Mouse (Mus musculus): ENCODE measurements at regions not wholly inside any gene's neighbourhood (a gene's known extent, or its start where the extent isn't known, plus 50 kb on each side); places are given as distances from the start of the nearest gene placed in this dataset.

DNA sequence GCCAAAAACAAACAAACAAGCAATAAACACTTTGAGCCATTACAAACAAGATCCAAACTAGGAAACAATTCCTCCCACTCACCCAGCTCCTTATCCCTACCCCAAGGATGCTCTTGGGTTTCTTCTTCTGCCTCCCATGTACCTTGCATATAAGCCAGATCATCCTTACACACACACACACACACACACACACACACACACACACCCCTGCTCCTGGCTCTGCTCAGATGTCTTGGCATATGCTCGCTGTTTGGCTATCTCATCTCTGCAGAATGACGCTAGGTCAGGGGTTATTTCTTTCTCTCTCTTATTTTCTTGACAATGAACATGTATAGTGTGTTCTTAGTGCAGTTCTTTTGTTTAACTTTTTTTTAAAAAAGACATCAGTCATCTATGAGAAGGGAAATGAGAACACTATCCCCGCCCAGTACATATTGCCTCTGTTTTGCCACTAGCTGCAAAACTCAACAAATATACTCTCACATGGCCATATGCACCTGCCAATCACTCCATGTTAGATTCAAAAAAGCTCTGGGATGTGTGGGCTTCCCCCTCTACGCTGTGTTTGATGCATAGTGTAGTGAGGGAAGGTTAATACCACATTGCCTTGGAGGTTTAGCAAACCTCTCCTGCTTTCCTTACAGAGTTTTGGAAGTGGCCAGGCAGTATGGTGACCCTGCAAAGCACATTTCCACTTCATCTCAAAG lies 138.4 kb downstream of the Rybp start:
- ATAC-seq (ENCODE audit: insufficient read depth, low read depth), result no peak
- no peak for TF ChIP-seq EP300 (IDR thresholded peaks at IDR 0.05; ENCODE audit: low read depth)
- no peak for TF ChIP-seq CTCF (IDR thresholded peaks at IDR 0.05; ENCODE audit: low read depth)
- 68% methylated on average over 4 of the region's 4 CpGs for WGBS
- Histone ChIP-seq H3K36me3 (replicated peaks; ENCODE audit: control insufficient read depth, insufficient read depth, low read length) (no peaks in the 10 kb centered on the region), H3K9me3 (replicated peaks; ENCODE audit: control insufficient read depth, low read length) (no peaks in the 10 kb centered on the region), H3K4me1 (ENCODE audit: control insufficient read depth, insufficient read depth) (peaks cover 19% of the 10 kb centered on the region), H3K4me3 (ENCODE audit: low read depth, low read length) (no peak overlapping the region), H3K9ac (replicated peaks; ENCODE audit: low read depth, low read length) (no peak overlapping the region), H3K27ac (ENCODE audit: low read depth) (no peak overlapping the region), H3K4me2 (ENCODE audit: low read depth, low read length) (no peak overlapping the region), H3K27me3 (ENCODE audit: control insufficient read depth, insufficient read depth, low read length) (0 out of 2 replicates have a peak, but pooled peaks cover 11% of the 10 kb centered on the region)
- no peak for DNase-seq (ENCODE audit: low spot score)

DNA sequence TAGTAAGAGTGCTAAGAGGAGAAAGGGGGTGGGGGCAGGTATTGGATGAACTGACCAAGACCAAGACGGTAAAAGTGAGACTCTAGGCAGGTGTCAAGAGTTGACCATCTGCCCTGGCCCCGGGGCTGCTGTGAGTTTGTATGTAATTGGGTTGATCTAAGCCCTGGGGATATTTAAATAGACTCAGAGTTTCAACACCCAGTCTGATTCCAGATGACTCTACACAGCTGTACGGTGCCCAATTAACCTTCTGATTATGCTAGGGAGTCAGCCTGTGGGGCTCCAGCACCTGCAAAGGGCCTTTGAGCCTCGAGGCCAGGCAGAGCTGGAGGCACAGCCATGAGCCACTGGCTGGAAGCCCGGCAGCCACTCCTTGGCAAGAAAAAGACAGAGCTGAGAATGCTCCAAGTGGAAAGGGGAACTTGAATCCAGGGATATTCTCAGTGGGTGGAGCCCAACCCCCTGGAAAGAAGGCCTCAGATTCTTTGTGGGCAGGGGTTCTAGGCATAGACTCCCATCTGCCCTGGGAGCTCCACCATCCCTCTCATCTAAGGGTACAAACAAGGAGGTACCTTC lies 140.8 kb downstream of the Rybp start:
- 43% methylated on average over 5 of the region's 5 CpGs for WGBS
- ATAC-seq (ENCODE audit: insufficient read depth, low read depth) (no peak), DNase-seq (ENCODE audit: low spot score) (no peak)
- Histone ChIP-seq H3K36me3 (replicated peaks; ENCODE audit: control insufficient read depth, insufficient read depth, low read length) (no peaks in the 10 kb centered on the region), H3K9ac (replicated peaks; ENCODE audit: low read depth, low read length) (no peak overlapping the region), H3K4me3 (ENCODE audit: low read depth, low read length) (no peak overlapping the region), H3K4me1 (ENCODE audit: control insufficient read depth, insufficient read depth) (peaks cover 26% of the 10 kb centered on the region), H3K27me3 (ENCODE audit: control insufficient read depth, insufficient read depth, low read length) (peaks cover 17% of the 10 kb centered on the region; the same call in 1 of the 2 replicates), H3K27ac (ENCODE audit: low read depth) (no peak overlapping the region), H3K9me3 (replicated peaks; ENCODE audit: control insufficient read depth, low read length) (no peaks in the 10 kb centered on the region), H3K4me2 (ENCODE audit: low read depth, low read length) (no peak overlapping the region)
- TF ChIP-seq EP300 (IDR thresholded peaks at IDR 0.05; ENCODE audit: low read depth) (no peak), CTCF (IDR thresholded peaks at IDR 0.05; ENCODE audit: low read depth) (no peak)

DNA sequence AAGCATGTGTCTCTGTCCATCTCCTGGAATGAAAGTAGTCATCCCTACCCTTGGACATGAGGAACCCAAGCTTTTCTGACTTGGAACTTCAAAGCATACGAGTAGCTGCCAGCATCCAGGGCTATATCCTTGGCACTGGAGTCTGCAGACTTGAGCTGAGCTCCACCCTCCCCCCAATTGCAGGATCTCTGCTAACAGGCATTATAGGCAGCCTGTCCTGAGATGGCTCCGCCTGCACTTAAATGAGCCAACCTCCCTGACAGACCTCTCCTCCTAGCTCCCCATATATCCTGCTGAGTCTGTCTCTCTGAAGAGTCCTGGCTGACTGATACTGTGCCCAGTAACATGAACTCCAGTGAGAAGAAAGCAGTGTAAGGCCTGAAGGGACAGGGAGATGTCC lies 141.4 kb downstream of the Rybp start:
- Histone ChIP-seq H3K27me3 (ENCODE audit: control insufficient read depth, insufficient read depth, low read length) (peaks cover 15% of the 10 kb centered on the region; the same call in 1 of the 2 replicates), H3K9me3 (replicated peaks; ENCODE audit: control insufficient read depth, low read length) (no peaks in the 10 kb centered on the region), H3K9ac (replicated peaks; ENCODE audit: low read depth, low read length) (no peak overlapping the region), H3K27ac (ENCODE audit: low read depth) (no peak overlapping the region), H3K36me3 (replicated peaks; ENCODE audit: control insufficient read depth, insufficient read depth, low read length) (no peaks in the 10 kb centered on the region), H3K4me1 (ENCODE audit: control insufficient read depth, insufficient read depth) (peaks cover 26% of the 10 kb centered on the region), H3K4me3 (ENCODE audit: low read depth, low read length) (no peak overlapping the region), H3K4me2 (ENCODE audit: low read depth, low read length) (no peak overlapping the region)
- TF ChIP-seq EP300 (IDR thresholded peaks at IDR 0.05; ENCODE audit: low read depth), result no peak
- no peak for TF ChIP-seq CTCF (IDR thresholded peaks at IDR 0.05; ENCODE audit: low read depth)
- no peak for DNase-seq (ENCODE audit: low spot score)
- ATAC-seq (ENCODE audit: insufficient read depth, low read depth), result no peak
- WGBS, result 88% methylated on average over 2 of the region's 2 CpGs

DNA sequence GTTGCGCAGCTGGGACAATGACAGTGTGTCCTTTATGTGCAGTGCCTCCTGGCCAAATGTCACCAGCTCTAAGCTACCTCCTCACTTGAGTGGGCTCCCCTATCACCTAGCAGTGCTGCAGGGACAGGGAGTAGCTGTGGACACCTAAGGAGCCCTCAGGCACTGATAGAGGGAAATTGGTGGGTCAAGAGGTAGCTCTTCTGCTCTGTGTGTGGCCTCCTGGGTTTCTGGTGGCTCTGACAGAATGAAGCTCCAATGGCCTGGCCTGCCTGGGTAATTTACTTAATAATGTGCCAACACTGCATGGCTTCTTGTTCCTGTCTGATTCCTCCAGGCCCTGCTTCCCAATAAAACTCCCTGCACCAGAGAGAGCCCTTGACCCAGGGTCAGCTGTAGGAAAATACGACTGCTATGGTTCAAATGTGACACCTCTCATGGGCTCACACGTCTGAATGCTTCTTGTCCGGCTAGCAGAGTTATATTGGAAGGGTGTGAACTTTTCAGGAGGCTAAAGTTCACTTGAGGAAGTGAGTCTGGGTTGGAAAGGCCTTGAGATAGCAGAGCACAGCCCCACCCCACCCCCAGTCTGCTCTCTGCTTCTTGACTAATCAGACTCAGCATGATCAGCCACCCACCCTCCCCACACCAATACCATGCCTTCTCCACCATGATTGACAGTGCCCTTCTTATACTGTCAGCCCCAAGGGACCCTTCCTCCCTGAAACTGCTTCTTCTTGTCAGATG lies 142.6 kb downstream of the Rybp start:
- Histone ChIP-seq H3K9me3 (replicated peaks; ENCODE audit: control insufficient read depth, low read length) (no peaks in the 10 kb centered on the region), H3K4me1 (ENCODE audit: control insufficient read depth, insufficient read depth) (peaks cover 26% of the 10 kb centered on the region), H3K36me3 (replicated peaks; ENCODE audit: control insufficient read depth, insufficient read depth, low read length) (no peaks in the 10 kb centered on the region), H3K27me3 (ENCODE audit: control insufficient read depth, insufficient read depth, low read length) (peaks cover 22% of the 10 kb centered on the region; the same call in 1 of the 2 replicates), H3K4me2 (ENCODE audit: low read depth, low read length) (no peak overlapping the region), H3K27ac (ENCODE audit: low read depth) (no peak overlapping the region), H3K4me3 (ENCODE audit: low read depth, low read length) (no peak overlapping the region), H3K9ac (replicated peaks; ENCODE audit: low read depth, low read length) (no peak overlapping the region)
- ATAC-seq (ENCODE audit: insufficient read depth, low read depth), result no peak
- DNase-seq (ENCODE audit: low spot score), result no peak
- no peak for TF ChIP-seq EP300 (IDR thresholded peaks at IDR 0.05; ENCODE audit: low read depth)
- TF ChIP-seq CTCF (IDR thresholded peaks at IDR 0.05; ENCODE audit: low read depth), result no peak
- 70% methylated on average over 4 of the region's 4 CpGs for WGBS

DNA sequence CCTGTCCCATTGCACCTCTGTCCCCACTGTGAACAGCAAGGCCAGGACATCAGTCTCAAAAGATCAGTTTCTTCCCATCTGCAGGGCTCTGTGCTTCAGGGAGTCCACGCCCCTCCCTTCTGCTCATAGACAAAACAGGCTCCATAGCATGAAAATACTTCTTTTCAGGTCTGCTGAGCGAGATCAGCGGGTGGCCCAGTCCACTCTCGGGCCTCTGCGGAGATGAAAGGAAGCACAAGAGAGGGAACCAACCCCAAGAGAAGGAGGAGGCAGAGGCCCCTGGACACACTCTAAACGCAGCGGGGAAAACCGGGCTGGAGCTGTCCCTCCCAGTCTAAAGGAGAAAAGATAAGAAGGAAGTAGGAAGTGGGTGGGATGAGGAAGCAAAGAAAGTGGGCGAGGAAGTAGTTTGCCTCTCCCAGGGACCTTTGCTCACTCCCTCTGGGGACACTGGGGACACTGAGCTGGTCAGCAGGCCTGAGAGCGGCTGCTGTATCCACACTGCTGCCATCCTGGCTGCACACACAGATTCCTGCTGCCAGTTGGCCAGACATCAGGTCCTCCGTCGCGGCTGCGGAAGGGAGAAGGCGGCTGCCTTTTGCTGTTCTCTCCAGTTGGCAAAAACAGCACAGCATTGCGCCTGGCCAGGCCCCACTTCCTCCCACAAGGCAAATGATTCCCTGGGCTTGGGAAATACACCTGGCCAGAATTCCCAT lies 143.5 kb downstream of the Rybp start:
- H3K9ac ChIP-seq (replicated peaks; ENCODE audit: low read depth, low read length), result 0 out of 2 replicates have a peak overlapping the region, but pooled peaks have one; percentile 22
- WGBS, result 18% methylated on average over 16 of the region's 16 CpGs
- peak; percentile 63; the same call in 1 of the 2 replicates for ATAC-seq (ENCODE audit: insufficient read depth, low read depth)

More for the DNA sequence above, 143.5 kb downstream of the Rybp start:
- peak; percentile 64 for DNase-seq (ENCODE audit: low spot score)
- Histone ChIP-seq H3K4me2 (ENCODE audit: low read depth, low read length) (peak overlapping the region; percentile 47), H3K27me3 (ENCODE audit: control insufficient read depth, insufficient read depth, low read length) (peaks cover 22% of the 10 kb centered on the region; the same call in 1 of the 2 replicates), H3K9me3 (replicated peaks; ENCODE audit: control insufficient read depth, low read length) (no peaks in the 10 kb centered on the region), H3K27ac (ENCODE audit: low read depth) (peak overlapping the region; percentile 55), H3K36me3 (replicated peaks; ENCODE audit: control insufficient read depth, insufficient read depth, low read length) (no peaks in the 10 kb centered on the region), H3K4me1 (ENCODE audit: control insufficient read depth, insufficient read depth) (peaks cover 26% of the 10 kb centered on the region), H3K4me3 (ENCODE audit: low read depth, low read length) (no peak overlapping the region)
- TF ChIP-seq CTCF (IDR thresholded peaks at IDR 0.05; ENCODE audit: low read depth), result no peak
- TF ChIP-seq EP300 (IDR thresholded peaks at IDR 0.05; ENCODE audit: low read depth), result no peak
